Mouse (Mus musculus): ENCODE data around the gene Ccndbp1.

- TF ChIP-seq CTCF (conservative IDR thresholded peaks at IDR 0.05; ENCODE audit: low read length) (no peak), POU5F1 (IDR thresholded peaks at IDR 0.05; ENCODE audit: borderline replicate concordance, low read length) (no peak), NANOG (IDR thresholded peaks at IDR 0.05; ENCODE audit: borderline replicate concordance, low read length) (no peak)
Observed at GRCm38 (mm10) chr2:121016226-121016625, 8.0 kb downstream of the Ccndbp1 start.
